In the genomic region with DNA sequence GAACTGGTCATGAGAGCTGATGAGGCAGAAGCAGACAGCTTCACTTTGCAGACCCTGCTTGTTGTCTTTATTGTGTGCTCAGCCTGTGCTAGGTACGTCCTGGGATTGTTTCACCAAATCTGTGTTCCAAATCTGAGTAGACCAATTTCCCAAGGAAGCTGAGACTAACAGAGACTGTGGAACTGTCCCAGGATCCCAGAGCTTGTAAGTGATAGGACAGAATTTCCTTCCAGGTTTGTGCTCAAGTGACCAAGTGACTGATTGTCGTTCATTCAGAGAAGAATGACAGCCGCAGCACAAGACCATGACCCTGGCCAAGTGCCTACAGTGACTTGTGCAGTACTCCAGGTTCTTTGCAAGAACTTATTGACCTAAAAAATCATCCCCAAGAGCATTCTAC, we compare ENCODE assay signal across 25 mouse cellular contexts.
A peak's percentile ranks its signal among the peaks of the same experiment; 100 is the strongest.
DNase-seq lines count a peak whose midpoint lies in the region; ATAC-seq lines count a peak whose summit lies in the region.
"Had no signal": no experiment of that assay in that cellular context is flagged by ENCODE, and none has a peak within 500 bp of the region (broad histone marks: within the 10 kb centered on the region; RNA-seq: fewer than 3 reads in every experiment).

No protein-coding gene starts in this region.

- H3K27ac ChIP-seq in heart, embryonic 10.5 days, result no peak overlapping the region
- H3K27ac ChIP-seq in forebrain, embryonic 16.5 days (ENCODE audit: low read length), result no peak overlapping the region
- H3K27ac ChIP-seq: forebrain, embryonic 10.5 days; forebrain, embryonic 13.5 days; hindbrain, embryonic 10.5 days; hindbrain, embryonic 13.5 days; intestine, embryonic 15.5 days had no signal

- no peak overlapping the region for H3K4me2 ChIP-seq in forebrain, embryonic 16.5 days (ENCODE audit: low read length)
- H3K4me2 ChIP-seq: forebrain, embryonic 13.5 days; heart, embryonic 13.5 days; hindbrain, embryonic 13.5 days; intestine, embryonic 15.5 days had no signal

- no peak overlapping the region for H3K9ac ChIP-seq in forebrain, embryonic 16.5 days (replicated peaks; ENCODE audit: low read depth, low read length)
- H3K9ac ChIP-seq: forebrain, embryonic 13.5 days; forebrain, postnatal 0 days; heart, embryonic 13.5 days; hindbrain, embryonic 13.5 days; intestine, embryonic 15.5 days had no signal

- 73% methylated on average over 3 of the region's 3 CpGs for WGBS in heart, embryonic 10.5 days
- 90% methylated on average over 3 of the region's 3 CpGs for WGBS in forebrain, embryonic 16.5 days

- H3K9me3 ChIP-seq in heart, embryonic 10.5 days, result no peaks in the 10 kb centered on the region
- H3K9me3 ChIP-seq in forebrain, embryonic 16.5 days (ENCODE audit: control insufficient read depth, low read length), result no peaks in the 10 kb centered on the region
- H3K9me3 ChIP-seq: forebrain, embryonic 10.5 days; forebrain, embryonic 13.5 days; G1E; heart, embryonic 13.5 days; hindbrain, embryonic 10.5 days; hindbrain, embryonic 13.5 days; intestine, embryonic 15.5 days had no signal

- no peaks in the 10 kb centered on the region for H3K36me3 ChIP-seq in heart, embryonic 10.5 days
- H3K36me3 ChIP-seq in forebrain, embryonic 16.5 days (ENCODE audit: control insufficient read depth, insufficient read depth), result no peaks in the 10 kb centered on the region
- H3K36me3 ChIP-seq: forebrain, embryonic 10.5 days; G1E; heart, embryonic 13.5 days; hindbrain, embryonic 10.5 days; hindbrain, embryonic 13.5 days; intestine, embryonic 15.5 days had no signal

- no peak overlapping the region for H3K4me3 ChIP-seq in heart, embryonic 10.5 days
- H3K4me3 ChIP-seq in forebrain, embryonic 16.5 days (replicated peaks; ENCODE audit: low read length), result no peak overlapping the region
- H3K4me3 ChIP-seq: forebrain, embryonic 10.5 days; forebrain, embryonic 13.5 days; heart, embryonic 13.5 days; hindbrain, embryonic 10.5 days; hindbrain, embryonic 13.5 days; intestine, embryonic 15.5 days had no signal

- peak; percentile 94 for DNase-seq in heart, adult 11 months
- no peak for DNase-seq in heart, postnatal 4 days
- DNase-seq in heart, adult 9 months (ENCODE audit: low spot score in 2 of 2), result peak; percentile 26 to 68
- no peak for DNase-seq in heart, embryonic 10.5 days (ENCODE audit: low spot score)
- peak; percentile 57 for DNase-seq in lung, postnatal 36 days
- DNase-seq in lung, postnatal 10 days, result no peak
- DNase-seq: adrenal gland, adult 2 months; adrenal gland, postnatal 14 days; B cell, adult 2 months; cerebellum, adult 11-12 months; cerebellum, adult 8-10 months; cerebellum, postnatal 36 days; forebrain, postnatal 0 days; gastrocnemius, postnatal 36 days; kidney, adult 11 months had no signal

- ATAC-seq in forebrain, embryonic 16.5 days, result no peak
- ATAC-seq: forebrain, embryonic 13.5 days; forebrain, postnatal 0 days; hindbrain, embryonic 16.5 days; intestine, embryonic 15.5 days had no signal

- no peaks in the 10 kb centered on the region for H3K27me3 ChIP-seq in heart, embryonic 10.5 days (ENCODE audit: insufficient read depth, poor library complexity, severe bottlenecking)
- no peaks in the 10 kb centered on the region for H3K27me3 ChIP-seq in forebrain, embryonic 16.5 days (replicated peaks; ENCODE audit: control insufficient read depth, insufficient read depth, low read length)
- H3K27me3 ChIP-seq: CH12.LX; forebrain, embryonic 13.5 days; heart, embryonic 13.5 days; hindbrain, embryonic 13.5 days; intestine, embryonic 15.5 days had no signal

- peaks cover 4% of the 10 kb centered on the region for H3K4me1 ChIP-seq in heart, embryonic 10.5 days
- no peaks in the 10 kb centered on the region for H3K4me1 ChIP-seq in forebrain, embryonic 16.5 days (replicated peaks; ENCODE audit: control insufficient read depth, insufficient read depth, low read length)
- H3K4me1 ChIP-seq: forebrain, embryonic 13.5 days; hindbrain, embryonic 13.5 days; intestine, embryonic 15.5 days had no signal

Comparison
In these comparisons a context has a peak if more than half of its experiments do, and no peak if none do; other contexts are left out.
1. DNase-seq: peak in heart, adult 11 months (single experiment), heart, adult 9 months (2 of 2) and lung, postnatal 36 days (single experiment); none in heart, postnatal 4 days (single experiment), heart, embryonic 10.5 days (single experiment) and lung, postnatal 10 days (single experiment).